Mouse (Mus musculus) neutrophil, adult 5-6 weeks (primary cell): Measurements from ENCODE around the gene Gm11554. TPM values are rescaled to one million over a fixed set of nuclear protein-coding genes. Genes with fewer than 3 reads are reported as not detected.
"Not testable (repeated sequence)": the region's sequence is repeated elsewhere in the genome, so short reads cannot be mapped to it uniquely, and the experiment has no call there.

Experiments used
- ATAC-seq: fragments of 151-379, 151-347 bp; 2 replicates; pipeline ENCODE4 v1.8.0; 2017; ENCODE audit warnings: mild to moderate bottlenecking, moderate TSS enrichment; ENCODE audit not compliant: insufficient number of reproducible peaks, poor library complexity, low FRiP score, severe bottlenecking; ENCODE audit errors: extremely low read depth
- total RNA-seq: library from RNA; stranded (forward); fragments of 200-1000 nt; gene quantifications from 2 replicates; pipeline ENCODE4 v1.2.3, GENCODE M21; 2017

The Gm11554 gene
- not detected in 2 replicates for total RNA-seq

DNA sequence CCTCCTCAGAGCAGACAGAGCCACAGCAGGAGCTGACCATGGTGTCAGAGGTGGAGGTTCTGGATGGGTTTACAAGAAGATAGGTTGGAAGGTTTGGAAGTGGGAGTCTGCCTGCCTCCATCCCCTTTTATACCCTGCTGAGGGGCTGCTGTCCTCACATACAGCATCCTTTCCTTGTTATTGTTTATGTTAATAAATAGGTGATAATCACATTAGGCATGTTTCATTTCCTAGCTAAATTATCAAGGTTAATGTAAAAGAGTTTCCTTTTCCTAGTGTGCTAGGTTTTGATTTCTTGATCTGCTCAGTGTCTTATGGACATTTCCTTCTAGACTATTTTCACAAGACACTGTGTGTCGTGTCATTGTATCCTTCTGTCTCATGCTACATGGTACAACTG lies at the start of gene Gm11554:
Gene Gm11554 (minus strand): TSS at position 101 of the 400 bp plus-strand sequence.
- ATAC-seq: not testable (repeated sequence)

GRCm38 (mm10) chr11:99851508-99851907 lies 47.3 kb upstream of the Gm11554 start, which contains the start of gene Krtap4-16:
Krtap4-16 (minus strand) TSS chr11:99851608.
- no peak for ATAC-seq

- ATAC-seq: no peak
Observed at GRCm38 (mm10) chr11:99846746-99847145, 42.5 kb upstream of the Gm11554 start.

DNA sequence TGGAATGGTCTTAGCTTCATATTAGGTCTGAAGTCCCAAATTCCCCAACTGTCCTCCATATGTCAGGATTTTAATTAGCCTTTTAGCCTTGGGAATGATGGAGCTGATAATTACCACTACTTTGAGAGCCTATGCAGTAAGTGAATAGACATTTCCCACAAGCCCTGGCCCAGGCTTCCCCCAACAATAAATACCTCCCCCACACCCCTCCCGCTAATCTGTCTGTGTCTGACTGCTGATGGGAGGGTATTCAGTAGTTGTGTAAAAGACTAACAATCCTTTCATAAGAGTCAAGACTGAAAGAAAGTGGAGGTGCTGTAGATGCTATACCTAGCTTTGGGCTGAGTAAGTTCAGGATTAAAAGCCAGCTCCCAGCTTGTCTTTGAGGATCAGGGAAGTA lies 37.9 kb upstream of the Gm11554 start:
- no peak for ATAC-seq

GRCm38 (mm10) chr11:99837966-99838365 lies 33.7 kb upstream of the Gm11554 start, which contains the start of gene 2300003K06Rik:
2300003K06Rik (minus strand) TSS chr11:99838066.
- no peak for ATAC-seq

- not testable (repeated sequence) for ATAC-seq
Observed at GRCm38 (mm10) chr11:99815566-99815965, 11.3 kb upstream of the Gm11554 start, which contains the start of gene Gm11564. Gm11564 (minus strand) TSS chr11:99815666.

DNA sequence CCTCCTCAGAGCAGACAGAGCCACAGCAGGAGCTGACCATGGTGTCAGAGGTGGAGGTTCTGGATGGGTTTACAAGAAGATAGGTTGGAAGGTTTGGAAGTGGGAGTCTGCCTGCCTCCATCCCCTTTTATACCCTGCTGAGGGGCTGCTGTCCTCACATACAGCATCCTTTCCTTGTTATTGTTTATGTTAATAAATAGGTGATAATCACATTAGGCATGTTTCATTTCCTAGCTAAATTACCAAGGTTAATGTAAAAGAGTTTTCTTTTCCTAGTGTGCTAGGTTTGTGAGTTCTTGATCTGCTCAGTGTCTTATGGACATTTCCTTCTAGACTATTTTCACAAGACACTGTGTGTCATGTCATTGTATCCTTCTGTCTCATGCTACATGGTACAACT lies 5.5 kb upstream of the Gm11554 start, which contains the start of gene Krtap4-13:
Gene Krtap4-13 (minus strand): TSS at position 101 of the 400 bp plus-strand sequence.
- not testable (repeated sequence) for ATAC-seq

- ATAC-seq: not testable (repeated sequence)
Observed at GRCm38 (mm10) chr11:99798832-99799231, 5.4 kb downstream of the Gm11554 start, which contains the start of gene Gm11569. Gm11569 (minus strand) TSS chr11:99798932.

GRCm38 (mm10) chr11:99793367-99793766 lies 10.9 kb downstream of the Gm11554 start, which contains the start of gene Gm11596:
Gm11596 (minus strand) TSS chr11:99793467.
- no peak for ATAC-seq

GRCm38 (mm10) chr11:99784900-99785299 lies 19.3 kb downstream of the Gm11554 start, which contains the start of gene Krtap4-9:
Krtap4-9 (plus strand) TSS chr11:99785200.
- not testable (repeated sequence) for ATAC-seq

GRCm38 (mm10) chr11:99780604-99781003 lies 23.6 kb downstream of the Gm11554 start, which contains the start of gene Krtap4-8:
Krtap4-8 (minus strand) TSS chr11:99780704.
- no peak for ATAC-seq

DNA sequence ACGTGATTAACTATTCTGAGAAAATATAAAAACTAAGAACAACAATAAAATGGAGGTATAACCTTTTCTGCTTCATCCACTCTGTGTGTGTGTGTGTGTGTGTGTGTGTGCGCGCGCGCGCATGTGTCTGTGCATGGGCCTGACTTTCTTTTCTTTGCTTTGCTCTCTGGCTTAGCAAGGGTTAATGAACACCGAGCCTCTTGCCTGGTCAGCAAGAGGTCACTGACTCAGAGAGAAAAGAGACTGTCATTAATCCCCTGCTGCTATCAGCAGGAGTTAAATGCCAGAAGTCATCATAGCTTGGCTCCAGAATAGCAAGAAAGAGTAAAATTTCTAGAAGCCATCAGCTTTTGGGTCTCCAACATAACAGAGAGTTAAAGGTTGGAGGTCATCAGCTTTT lies 25.8 kb downstream of the Gm11554 start:
- no peak for ATAC-seq

DNA sequence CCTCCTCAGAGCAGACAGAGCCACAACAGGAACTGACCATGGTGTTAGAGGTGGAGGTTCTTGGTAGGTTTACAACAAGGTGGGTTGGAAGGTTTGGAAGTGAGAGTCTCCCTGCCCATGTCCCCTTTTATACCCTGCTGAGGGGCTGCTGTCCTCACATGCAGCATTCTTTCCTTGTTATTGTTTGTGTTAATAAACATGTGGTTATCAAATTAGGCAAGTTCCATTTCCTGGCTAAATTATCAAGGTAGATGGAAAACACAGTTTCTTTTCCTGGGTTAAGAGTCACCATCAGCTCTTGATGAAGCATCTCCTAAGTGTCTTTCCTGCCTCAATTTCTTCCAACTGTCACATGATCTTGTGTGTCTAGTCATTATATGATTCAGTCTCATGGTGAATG lies 31.4 kb downstream of the Gm11554 start, which contains the start of gene Gm11595:
Gene Gm11595 (minus strand): TSS at position 101 of the 400 bp plus-strand sequence.
- not testable (repeated sequence) for ATAC-seq

DNA sequence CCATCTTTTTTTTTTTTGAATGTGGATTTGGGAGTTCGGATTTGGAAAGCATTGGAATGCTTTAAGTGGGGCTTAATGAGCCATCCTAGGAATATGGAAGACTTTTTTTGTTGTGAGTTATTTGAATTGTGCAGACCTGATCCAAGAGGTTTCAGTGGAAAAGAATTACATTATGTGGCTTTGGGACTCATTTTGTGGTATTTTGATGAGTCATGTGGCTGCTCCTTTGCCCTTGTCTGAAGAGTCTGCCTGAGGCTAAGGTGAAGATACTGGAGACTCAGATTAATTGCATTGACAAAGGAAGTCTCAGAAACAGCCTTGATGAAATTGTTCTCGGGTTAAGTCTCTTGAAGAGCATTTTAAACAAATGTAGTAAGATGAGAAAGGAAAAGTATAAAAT lies 35.8 kb downstream of the Gm11554 start:
- ATAC-seq: no peak

DNA sequence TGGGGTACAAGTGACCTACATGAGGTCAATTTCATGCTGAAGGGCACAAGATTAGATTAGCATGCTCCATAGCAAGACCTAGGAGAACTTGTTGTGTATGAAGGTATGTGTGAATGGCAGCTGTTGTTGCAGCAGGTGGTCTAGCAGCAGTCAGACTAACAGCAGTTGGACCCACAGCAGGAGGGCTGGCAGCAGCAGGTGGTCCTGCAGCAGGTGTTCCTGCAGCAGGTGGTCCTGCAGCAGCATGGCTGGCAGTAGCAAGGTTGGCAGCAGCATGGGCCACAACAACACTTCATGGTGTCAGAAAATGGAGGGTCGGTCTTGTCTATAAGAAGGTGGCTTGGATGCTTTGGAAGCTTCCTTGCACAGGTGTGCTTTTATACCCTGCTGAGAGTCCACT lies 45.4 kb downstream of the Gm11554 start:
- no peak for ATAC-seq

Other genes starting within 250 kb of the Gm11554 start
- not detected in 2 replicates for gene Krtap3-2, start 247.6 kb downstream of the Gm11554 start, total RNA-seq
- not detected in 2 replicates for gene Gm11939, start 245.0 kb downstream of the Gm11554 start, total RNA-seq
- gene Krtap3-1, start 237.8 kb downstream of the Gm11554 start, total RNA-seq: not detected in 2 replicates
- not detected in 2 replicates for gene Krtap1-5, start 223.4 kb downstream of the Gm11554 start, total RNA-seq
- gene Krtap1-4, start 220.8 kb downstream of the Gm11554 start, total RNA-seq: not detected in 2 replicates
- not detected in 2 replicates for gene Krtap1-3, start 213.1 kb downstream of the Gm11554 start, total RNA-seq
- gene Krtap9-3, start 206.3 kb downstream of the Gm11554 start, total RNA-seq: not detected in 2 replicates
- gene Gm11938, start 201.1 kb downstream of the Gm11554 start, total RNA-seq: not detected in 2 replicates
- not detected in 2 replicates for gene Gm11937, start 194.3 kb downstream of the Gm11554 start, total RNA-seq
- gene Krtap2-4, start 189.6 kb downstream of the Gm11554 start, total RNA-seq: not detected in 2 replicates
- gene Gm11562, start 184.0 kb downstream of the Gm11554 start, total RNA-seq: not detected in 2 replicates
- gene Krtap4-1, start 176.2 kb downstream of the Gm11554 start, total RNA-seq: not detected in 2 replicates
- not detected in 2 replicates for gene Krtap4-2, start 169.4 kb downstream of the Gm11554 start, total RNA-seq
- gene Krtap4-7, start 160.4 kb downstream of the Gm11554 start, total RNA-seq: not detected in 2 replicates
- not detected in 2 replicates for gene Gm11555, start 154.2 kb downstream of the Gm11554 start, total RNA-seq
- not detected in 2 replicates for gene Gm11563, start 145.5 kb downstream of the Gm11554 start, total RNA-seq
- not detected in 2 replicates for gene Krtap4-6, start 138.5 kb downstream of the Gm11554 start, total RNA-seq
- not detected in 2 replicates for gene Gm14190, start 113.7 kb downstream of the Gm11554 start, total RNA-seq
- not detected in 2 replicates for gene Gm14180, start 70.2 kb downstream of the Gm11554 start, total RNA-seq
- not detected in 2 replicates for gene Gm11595, start 31.5 kb downstream of the Gm11554 start, total RNA-seq
- not detected in 2 replicates for gene Krtap4-8, start 23.7 kb downstream of the Gm11554 start, total RNA-seq
- not detected in 2 replicates for gene Krtap4-9, start 19.2 kb downstream of the Gm11554 start, total RNA-seq
- gene Gm11596, start 11.0 kb downstream of the Gm11554 start, total RNA-seq: not detected in 2 replicates
- gene Gm11569, start 5.5 kb downstream of the Gm11554 start, total RNA-seq: not detected in 2 replicates
- not detected in 2 replicates for gene Krtap4-13, start 5.4 kb upstream of the Gm11554 start, total RNA-seq
- gene Gm11564, start 11.2 kb upstream of the Gm11554 start, total RNA-seq: not detected in 2 replicates
- gene 2300003K06Rik, start 33.6 kb upstream of the Gm11554 start, total RNA-seq: not detected in 2 replicates
- gene Krtap4-16, start 47.2 kb upstream of the Gm11554 start, total RNA-seq: not detected in 2 replicates
- not detected in 2 replicates for gene Gm11568, start 53.5 kb upstream of the Gm11554 start, total RNA-seq
- not detected in 2 replicates for gene Gm11559, start 60.0 kb upstream of the Gm11554 start, total RNA-seq
- not detected in 2 replicates for gene Krtap9-1, start 68.9 kb upstream of the Gm11554 start, total RNA-seq
- not detected in 2 replicates for gene Gm11567, start 74.7 kb upstream of the Gm11554 start, total RNA-seq
- not detected in 2 replicates for gene Krtap31-1, start 103.5 kb upstream of the Gm11554 start, total RNA-seq
- not detected in 2 replicates for gene Gm11565, start 110.3 kb upstream of the Gm11554 start, total RNA-seq
- gene Krtap31-2, start 131.8 kb upstream of the Gm11554 start, total RNA-seq: not detected in 2 replicates
- gene Krtap9-5, start 144.0 kb upstream of the Gm11554 start, total RNA-seq: not detected in 2 replicates
- gene Krtap29-1, start 174.6 kb upstream of the Gm11554 start, total RNA-seq: not detected in 2 replicates
- not detected in 2 replicates for gene Krtap16-1, start 182.2 kb upstream of the Gm11554 start, total RNA-seq
- gene Krtap17-1, start 189.5 kb upstream of the Gm11554 start, total RNA-seq: not detected in 2 replicates
- gene Krt33a, start 211.8 kb upstream of the Gm11554 start, total RNA-seq: not detected in 2 replicates
- not detected in 2 replicates for gene Krt33b, start 225.4 kb upstream of the Gm11554 start, total RNA-seq
- gene Krt34, start 237.1 kb upstream of the Gm11554 start, total RNA-seq: not detected in 2 replicates
- gene Krt31, start 246.1 kb upstream of the Gm11554 start, total RNA-seq: not detected in 2 replicates